Mouse (Mus musculus) liver, embryonic 11.5 days (tissue): Measurements from ENCODE around the gene Foxp1. TPM values are rescaled to one million over a fixed set of nuclear protein-coding genes. Genes with fewer than 3 reads are reported as not detected.

ENCODE experiments used
- ATAC-seq: fragments of 200-750 bp; cut with Nextera tagmentation; replicated peaks from 2 replicates; pipeline ENCODE4 v1.8.0; 2017; ENCODE audit warnings: moderate number of reproducible peaks, mild to moderate bottlenecking, moderate TSS enrichment, moderate library complexity; ENCODE audit not compliant: low FRiP score
- DNase-seq: peaks from one replicate; pipeline ENCODE4 v3.0.0-alpha.2; 2017; ENCODE audit warnings: low spot score
- H3K27ac ChIP-seq: fragments of 300-500 bp; sonication (generic); 2 replicates; pipeline ENCODE4 v1.5.1; 2014; ENCODE audit warnings: mild to moderate bottlenecking, low read depth, low read length, control low read depth
- H3K27me3 ChIP-seq: fragments of 300-500 bp; sonication (generic); replicated peaks from 2 replicates; pipeline ENCODE4 v1.6.1; 2014; ENCODE audit warnings: low read length, mixed read lengths; ENCODE audit not compliant: control insufficient read depth, insufficient read depth
- H3K36me3 ChIP-seq: fragments of 300-500 bp; sonication (generic); 2 replicates; pipeline ENCODE4 v1.6.1; 2014; ENCODE audit warnings: mild to moderate bottlenecking, low read length, moderate library complexity, mixed read lengths; ENCODE audit not compliant: control insufficient read depth, insufficient read depth
- H3K4me1 ChIP-seq: fragments of 300-500 bp; sonication (generic); replicated peaks from 2 replicates; pipeline ENCODE4 v1.6.1; 2014; ENCODE audit warnings: low read length, mixed read lengths; ENCODE audit not compliant: control insufficient read depth, insufficient read depth
- H3K4me2 ChIP-seq: fragments of 300-500 bp; sonication (generic); 2 replicates; pipeline ENCODE4 v1.6.1; 2014; ENCODE audit warnings: mild to moderate bottlenecking, control low read depth, moderate library complexity
- H3K4me3 ChIP-seq: fragments of 300-500 bp; sonication (generic); 2 replicates; pipeline ENCODE4 v1.5.1; 2014; ENCODE audit warnings: low read depth, low read length, control low read depth
- H3K9ac ChIP-seq: fragments of 300-500 bp; sonication (generic); 2 replicates; pipeline ENCODE4 v1.6.1; 2014; ENCODE audit warnings: low read depth, low read length, control low read depth
- H3K9me3 ChIP-seq: fragments of 300-500 bp; sonication (generic); 2 replicates; pipeline ENCODE4 v1.6.1; 2016; ENCODE audit warnings: low read length, inconsistent platforms, mixed read lengths; ENCODE audit not compliant: control insufficient read depth
- WGBS: fragments of 180-500 bp; shearing (Covaris S2); extraction: QIAGEN DNeasy Blood & Tissue Kit; methylation state at CpG from one replicate; pipeline ENCODE4 v1.1.7; 2014; 5-methylcytosine and 5-hydroxymethylcytosine counted together
- polyA plus RNA-seq: library from polyadenylated mRNA; unstranded; fragments of >200 nt; fragmentation: Nextera tagmentation; extraction: Ambion mirVana; gene quantifications from 2 replicates; pipeline ENCODE4 v1.2.1, GENCODE M21; 2014

Gene Foxp1
- polyA plus RNA-seq, 1 experiment from 2014 or later, result 62.1 TPM

GRCm38 (mm10) chr6:99523679-99524370 lies 1.3 kb upstream of the Foxp1 start:
- no peak for DNase-seq
- peak overlapping the region; percentile 85 for H3K4me3 ChIP-seq
- 30% methylated on average over 10 of the region's 10 CpGs for WGBS
- peak overlapping the region; percentile 93 for H3K9ac ChIP-seq
- 0 out of 2 replicates have a peak, but pooled peaks cover 3% of the 10 kb centered on the region for H3K4me1 ChIP-seq
- peaks cover 6% of the 10 kb centered on the region; the same call in 1 of the 2 replicates for H3K36me3 ChIP-seq
- ATAC-seq, result no peak
- peak overlapping the region; percentile 99 for H3K4me2 ChIP-seq
- peak overlapping the region; percentile 98 for H3K27ac ChIP-seq
- peaks cover 5% of the 10 kb centered on the region; the same call in 1 of the 2 replicates for H3K9me3 ChIP-seq
- no peaks in the 10 kb centered on the region for H3K27me3 ChIP-seq

GRCm38 (mm10) chr6:99523109-99523632 lies 650 bp upstream of the Foxp1 start:
- peaks cover 5% of the 10 kb centered on the region; the same call in 1 of the 2 replicates for H3K9me3 ChIP-seq
- 0 out of 2 replicates have a peak, but pooled peaks cover 3% of the 10 kb centered on the region for H3K4me1 ChIP-seq
- ATAC-seq, result peak; percentile 67
- H3K36me3 ChIP-seq, result peaks cover 6% of the 10 kb centered on the region; the same call in 1 of the 2 replicates
- peak; percentile 78 for DNase-seq
- peak overlapping the region; percentile 98 for H3K27ac ChIP-seq
- H3K27me3 ChIP-seq, result no peaks in the 10 kb centered on the region
- peak overlapping the region; percentile 93 for H3K9ac ChIP-seq
- H3K4me3 ChIP-seq, result peak overlapping the region; percentile 85
- H3K4me2 ChIP-seq, result peak overlapping the region; percentile 99
- WGBS, result 1% methylated on average over 22 of the region's 22 CpGs

DNA sequence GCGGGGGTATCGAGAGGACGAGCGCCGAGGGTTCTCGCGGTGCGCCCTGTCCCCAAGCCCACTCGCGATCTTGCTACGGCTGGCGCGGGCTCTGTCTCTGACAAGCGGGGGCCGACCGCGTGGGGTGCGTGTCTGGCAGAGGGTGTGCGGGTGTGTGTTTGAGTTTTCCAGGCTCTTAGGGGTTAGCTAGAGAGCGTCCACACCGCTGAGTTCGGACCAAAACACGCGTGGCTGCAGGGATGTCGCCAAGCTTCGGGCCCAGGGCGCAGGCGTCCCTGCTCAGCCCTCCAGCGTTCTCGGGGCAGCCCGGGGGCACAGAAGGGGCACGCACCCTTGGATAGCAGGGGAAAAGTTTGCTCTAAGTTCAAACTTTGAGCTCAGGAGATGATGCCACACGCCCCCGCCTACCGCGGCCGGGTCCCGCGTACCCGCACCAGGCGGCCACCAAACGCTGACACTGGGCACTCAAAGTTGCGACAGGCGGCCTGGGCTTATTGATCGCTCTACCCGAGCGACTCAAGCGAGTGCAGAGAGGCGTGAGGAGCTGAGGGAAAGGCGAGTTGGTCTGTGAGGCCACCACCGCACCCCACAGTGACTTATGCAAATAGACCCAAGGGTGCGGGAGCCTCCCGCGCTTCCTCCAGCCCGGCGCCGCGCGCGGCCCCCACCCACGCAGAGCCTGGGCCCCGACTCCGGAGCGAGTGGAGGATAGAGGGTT lies 721 bp downstream of the Foxp1 start:
- peak; percentile 54 for ATAC-seq
- peak; percentile 75 for DNase-seq
- WGBS, result under 1% methylated on average over 63 of the region's 64 CpGs

GRCm38 (mm10) chr6:99521038-99521640 lies 1.4 kb downstream of the Foxp1 start:
- WGBS, result under 1% methylated on average over 53 of the region's 54 CpGs
- H3K9me3 ChIP-seq, result no peaks in the 10 kb centered on the region
- H3K27me3 ChIP-seq, result no peaks in the 10 kb centered on the region
- H3K27ac ChIP-seq, result peak overlapping the region; percentile 98
- H3K4me2 ChIP-seq, result peak overlapping the region; percentile 99
- DNase-seq (peak; percentile 73), ATAC-seq (peak; percentile 40)
- H3K9ac ChIP-seq, result peak overlapping the region; percentile 93
- peak overlapping the region; percentile 85 for H3K4me3 ChIP-seq
- H3K36me3 ChIP-seq, result no peaks in the 10 kb centered on the region
- 0 out of 2 replicates have a peak, but pooled peaks cover 3% of the 10 kb centered on the region for H3K4me1 ChIP-seq

More for the DNA sequence above, 721 bp downstream of the Foxp1 start:
- peak overlapping the region; percentile 98 for H3K27ac ChIP-seq
- H3K4me2 ChIP-seq, result peak overlapping the region; percentile 99
- H3K4me3 ChIP-seq, result peak overlapping the region; percentile 85
- no peaks in the 10 kb centered on the region for H3K9me3 ChIP-seq
- H3K9ac ChIP-seq, result peak overlapping the region; percentile 93
- no peaks in the 10 kb centered on the region for H3K27me3 ChIP-seq
- no peaks in the 10 kb centered on the region; the same call in 1 of the 2 replicates for H3K36me3 ChIP-seq
- H3K4me1 ChIP-seq, result 0 out of 2 replicates have a peak, but pooled peaks cover 3% of the 10 kb centered on the region

DNA sequence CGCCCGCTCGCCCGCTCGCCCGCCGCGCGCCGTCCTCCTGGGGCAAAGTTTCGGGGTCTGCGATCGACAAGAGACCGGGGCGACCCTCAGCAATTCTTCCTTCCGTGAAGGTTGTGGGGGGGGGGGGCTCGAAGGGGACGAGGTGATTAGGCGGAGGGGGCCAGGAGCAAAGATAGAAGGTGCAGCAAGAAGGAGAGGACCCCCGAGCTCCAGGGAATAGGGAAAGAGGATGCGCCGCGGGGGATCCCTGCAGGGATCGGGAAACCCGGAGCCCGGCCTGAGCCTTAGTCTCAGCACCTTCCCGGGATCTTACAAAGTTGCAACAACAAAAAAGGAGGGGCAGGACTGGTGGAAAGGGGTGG lies 1.9 kb downstream of the Foxp1 start:
- no peak for DNase-seq
- 0 out of 2 replicates have a peak, but pooled peaks cover 3% of the 10 kb centered on the region for H3K4me1 ChIP-seq
- H3K4me3 ChIP-seq, result peak overlapping the region; percentile 85
- peak overlapping the region; percentile 98 for H3K27ac ChIP-seq
- H3K36me3 ChIP-seq, result no peaks in the 10 kb centered on the region
- H3K27me3 ChIP-seq, result no peaks in the 10 kb centered on the region
- peak overlapping the region; percentile 93 for H3K9ac ChIP-seq
- no peaks in the 10 kb centered on the region for H3K9me3 ChIP-seq
- under 1% methylated on average over 24 of the region's 27 CpGs for WGBS
- H3K4me2 ChIP-seq, result peak overlapping the region; percentile 99
- ATAC-seq, result no peak

DNA sequence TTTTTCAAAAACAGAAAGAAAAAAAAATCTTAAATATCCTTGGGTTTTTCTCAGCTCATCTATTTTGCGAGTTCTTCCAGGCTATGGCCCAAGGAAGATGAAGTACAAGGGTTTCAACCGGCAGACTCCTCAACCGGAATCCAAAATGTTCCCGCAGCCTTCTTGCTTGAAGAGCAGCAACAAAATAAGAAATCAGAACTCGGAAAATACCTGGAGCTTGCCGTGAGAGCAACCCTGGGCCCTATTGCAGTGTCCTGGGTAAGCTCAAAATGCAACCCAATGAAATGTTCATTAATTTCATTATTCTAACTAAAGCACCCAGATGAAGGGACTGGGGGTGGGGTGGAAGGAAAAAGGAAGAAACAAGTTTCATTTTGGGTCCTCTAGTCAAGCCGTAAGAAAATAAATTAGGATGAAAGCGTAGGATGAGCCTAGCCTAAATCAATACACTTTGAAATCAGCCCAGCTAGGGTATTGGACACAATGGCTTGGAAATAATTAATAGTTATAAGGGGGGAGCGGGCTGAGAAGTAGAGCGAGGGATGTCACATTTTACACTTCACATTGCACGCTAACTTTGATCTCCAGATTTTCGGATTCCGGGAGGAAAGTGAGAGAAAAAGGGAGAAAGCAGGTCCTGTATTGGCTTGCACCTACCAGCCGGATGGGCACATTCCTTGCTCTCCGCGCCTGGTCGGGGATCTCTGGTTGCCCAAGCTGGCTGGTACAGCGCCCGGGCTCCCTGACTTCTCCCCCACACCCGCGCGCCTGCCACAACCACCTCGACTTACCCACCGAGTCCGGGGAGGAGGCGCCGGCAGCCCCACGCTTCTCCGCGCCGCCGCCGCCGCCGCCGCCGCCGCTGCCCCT lies 2.5 kb downstream of the Foxp1 start:
- Histone ChIP-seq H3K9me3 (no peaks in the 10 kb centered on the region), H3K36me3 (no peaks in the 10 kb centered on the region), H3K27ac (peak overlapping the region; percentile 98), H3K9ac (peak overlapping the region; percentile 93), H3K4me2 (peak overlapping the region; percentile 99), H3K4me1 (0 out of 2 replicates have a peak, but pooled peaks cover 3% of the 10 kb centered on the region), H3K27me3 (no peaks in the 10 kb centered on the region), H3K4me3 (peak overlapping the region; percentile 85)
- 6% methylated on average over 35 of the region's 38 CpGs for WGBS
- ATAC-seq, result no peak
- DNase-seq, result peak; percentile 63

GRCm38 (mm10) chr6:99519052-99519451 lies 3.5 kb downstream of the Foxp1 start:
- Histone ChIP-seq H3K36me3 (no peaks in the 10 kb centered on the region), H3K27me3 (no peaks in the 10 kb centered on the region), H3K9me3 (no peaks in the 10 kb centered on the region), H3K4me3 (no peak overlapping the region), H3K9ac (no peak overlapping the region), H3K4me2 (peak overlapping the region; percentile 99), H3K4me1 (0 out of 2 replicates have a peak, but pooled peaks cover 3% of the 10 kb centered on the region), H3K27ac (no peak overlapping the region)
- ATAC-seq (no peak), DNase-seq (no peak)
- WGBS, result 39% methylated on average over 4 of the region's 4 CpGs
